Mouse (Mus musculus) kidney, adult 2 months (tissue): ENCODE measurements around the gene Camk2g. TPM values are rescaled to one million over a fixed set of nuclear protein-coding genes. Genes with fewer than 3 reads are reported as not detected.

Source experiments
- DNase-seq: peaks from one replicate; pipeline ENCODE4 v3.0.0; 2021
- H3K27ac ChIP-seq: fragments of 200-500 bp; 2 replicates; pipeline ENCODE4 v1.5.1; 2012; ENCODE audit warnings: low read depth, low read length, control low read depth, inconsistent platforms; ENCODE audit not compliant: insufficient read depth
- H3K27me3 ChIP-seq: fragments of 200-500 bp; replicated peaks from 2 replicates; pipeline ENCODE4 v1.6.1; 2012; ENCODE audit warnings: mild to moderate bottlenecking, moderate library complexity, low read length, inconsistent platforms; ENCODE audit not compliant: control insufficient read depth, insufficient read depth
- H3K36me3 ChIP-seq: fragments of 200-500 bp; 2 replicates; pipeline ENCODE4 v1.6.1; 2012; ENCODE audit warnings: mild to moderate bottlenecking, moderate library complexity, low read length, inconsistent platforms; ENCODE audit not compliant: control insufficient read depth, insufficient read depth
- H3K4me1 ChIP-seq: fragments of 200-500 bp; 2 replicates; pipeline ENCODE4 v1.6.1; 2011; ENCODE audit warnings: low read length; ENCODE audit not compliant: control insufficient read depth, insufficient read depth
- H3K4me3 ChIP-seq: fragments of 200-500 bp; 2 replicates; pipeline ENCODE4 v1.5.1; 2011; ENCODE audit warnings: mild to moderate bottlenecking, low read depth, low read length, control low read depth; ENCODE audit not compliant: insufficient read depth
- CTCF ChIP-seq: fragments of 200-500 bp; conservative IDR thresholded peaks from 2 replicates; pipeline ENCODE4 v1.5.1; 2011; ENCODE audit warnings: low read depth, mild to moderate bottlenecking, control low read depth, low read length, moderate library complexity, mixed read lengths; ENCODE audit not compliant: insufficient read depth, insufficient read length
- POLR2A ChIP-seq: fragments of 200-500 bp; IDR thresholded peaks from one replicate; pipeline ENCODE4 v1.6.1; 2011; ENCODE audit warnings: low read depth, low read length, control low read depth
- WGBS: fragments of 180-500 bp; shearing (Covaris S2); methylation state at CpG from one replicate; pipeline ENCODE4 v1.1.7; 2018; 5-methylcytosine and 5-hydroxymethylcytosine counted together
- polyA plus RNA-seq: library from polyadenylated mRNA; depleted of rRNA; stranded (reverse); fragments of >200 nt; gene quantifications from 2 replicates; pipeline ENCODE4 v1.2.3, GENCODE M21; 2012; rRNA removed

Gene Camk2g
- polyA plus RNA-seq, 1 experiment: 15.4 TPM

DNA sequence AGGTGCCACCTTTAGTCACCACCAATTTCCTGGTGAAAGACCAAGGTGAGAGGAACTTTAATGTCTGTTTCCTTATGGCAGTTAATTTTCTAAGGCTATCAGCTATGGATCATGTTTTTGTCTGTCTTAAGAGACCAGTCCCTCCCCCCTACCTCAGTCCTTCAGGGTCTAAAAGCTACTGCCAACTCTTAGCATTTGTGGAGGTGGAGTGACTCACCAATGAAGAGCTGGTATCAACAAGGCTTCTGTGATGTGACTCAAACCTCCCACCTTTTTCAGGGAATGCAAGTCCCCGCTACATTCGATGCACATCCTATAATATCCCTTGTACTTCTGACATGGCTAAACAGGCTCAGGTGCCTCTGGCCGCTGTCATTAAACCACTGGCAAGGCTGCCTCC is 107.3 kb downstream of the Camk2g start:
- Histone ChIP-seq H3K4me1 (peaks cover 4% of the 10 kb centered on the region; the same call in 1 of the 2 replicates), H3K4me3 (no peak overlapping the region), H3K27me3 (no peaks in the 10 kb centered on the region), H3K36me3 (peaks cover 9% of the 10 kb centered on the region), H3K27ac (no peak overlapping the region)
- no peak for DNase-seq
- TF ChIP-seq POLR2A (no peak), CTCF (no peak)
- 95% methylated on average over 3 of the region's 3 CpGs for WGBS

Other genes with a start within 250 kb of the Camk2g start
- gene Ppp3cb, start 247.5 kb downstream of the Camk2g start, polyA plus RNA-seq: 9.7 and 13.7 TPM in 2 replicates
- gene Usp54, start 153.0 kb downstream of the Camk2g start, polyA plus RNA-seq: 7.9 and 8.5 TPM in 2 replicates
- gene Myoz1, start 137.5 kb downstream of the Camk2g start, polyA plus RNA-seq: 0.26 and 8.9 TPM in 2 replicates
- 0.87 and 1.8 TPM in 2 replicates for gene Synpo2l, start 125.7 kb downstream of the Camk2g start, polyA plus RNA-seq
- gene Sec24c, start 119.8 kb downstream of the Camk2g start, polyA plus RNA-seq: 133 and 153 TPM in 2 replicates
- gene Fut11, start 99.1 kb downstream of the Camk2g start, polyA plus RNA-seq: 7.9 and 11.2 TPM in 2 replicates
- 42.3 and 54.0 TPM in 2 replicates for gene Chchd1, start 91.1 kb downstream of the Camk2g start, polyA plus RNA-seq
- 136 and 167 TPM in 2 replicates for gene Zswim8, start 86.5 kb downstream of the Camk2g start, polyA plus RNA-seq
- gene Ndst2, start 59.5 kb downstream of the Camk2g start, polyA plus RNA-seq: 28.7 and 31.4 TPM in 2 replicates
- 261 and 276 TPM in 2 replicates for gene Plau, start 42.6 kb upstream of the Camk2g start, polyA plus RNA-seq
- gene Vcl, start 135.3 kb upstream of the Camk2g start, polyA plus RNA-seq: 30.6 and 33.1 TPM in 2 replicates